Mouse (Mus musculus) spleen, adult 2 months (tissue): Measurements from ENCODE around the gene Cdk13. TPM values are rescaled to one million over a fixed set of nuclear protein-coding genes. Genes with fewer than 3 reads are reported as not detected.

Experiments used
- DNase-seq, 2 experiments: peaks; one replicate each; pipeline versions ENCODE4 v3.0.0 to v3.0.0-alpha.2; 2012 to 2021; ENCODE audit warnings: low spot score in 2 of 2, low read depth in 1 of 2
- H3K27ac ChIP-seq: fragments of 200-500 bp; 2 replicates; pipeline ENCODE4 v1.5.1; 2012; ENCODE audit warnings: low read length, inconsistent platforms; ENCODE audit not compliant: insufficient read depth
- H3K27me3 ChIP-seq: fragments of 200-500 bp; 2 replicates; pipeline ENCODE4 v1.6.1; 2012; ENCODE audit warnings: mild to moderate bottlenecking, moderate library complexity, low read length, inconsistent platforms; ENCODE audit not compliant: control insufficient read depth, insufficient read depth
- H3K36me3 ChIP-seq: fragments of 200-500 bp; 2 replicates; pipeline ENCODE4 v1.6.1; 2012; ENCODE audit warnings: mild to moderate bottlenecking, low read length, inconsistent platforms; ENCODE audit not compliant: control insufficient read depth, insufficient read depth
- H3K4me1 ChIP-seq: fragments of 200-500 bp; 2 replicates; pipeline ENCODE4 v1.6.1; 2011; ENCODE audit warnings: inconsistent platforms; ENCODE audit not compliant: control insufficient read depth, insufficient read depth, insufficient read length
- H3K4me3 ChIP-seq: fragments of 200-500 bp; 2 replicates; pipeline ENCODE4 v1.5.1; 2011; ENCODE audit warnings: mild to moderate bottlenecking, inconsistent platforms; ENCODE audit not compliant: insufficient read depth, insufficient read length; ENCODE audit errors: extremely low read depth
- CTCF ChIP-seq: fragments of 200-500 bp; IDR thresholded peaks from 2 replicates; pipeline ENCODE4 v1.5.1; 2011; ENCODE audit warnings: mild to moderate bottlenecking, inconsistent platforms; ENCODE audit not compliant: insufficient read depth, insufficient read length, insufficient replicate concordance; ENCODE audit errors: extremely low read depth
- POLR2A ChIP-seq: fragments of 200-500 bp; IDR thresholded peaks from 2 replicates; pipeline ENCODE4 v1.6.1; 2011; ENCODE audit warnings: low read depth, low read length, inconsistent platforms
- WGBS: fragments of 180-500 bp; shearing (Covaris S2); methylation state at CpG from one replicate; pipeline ENCODE4 v1.1.7; 2018; 5-methylcytosine and 5-hydroxymethylcytosine counted together
- polyA plus RNA-seq: library from polyadenylated mRNA; depleted of rRNA; stranded (reverse); fragments of >200 nt; gene quantifications from 2 replicates; pipeline ENCODE4 v1.2.3, GENCODE M21; 2012

Cdk13 gene
- polyA plus RNA-seq, 1 experiment, result 43.8 TPM

DNA sequence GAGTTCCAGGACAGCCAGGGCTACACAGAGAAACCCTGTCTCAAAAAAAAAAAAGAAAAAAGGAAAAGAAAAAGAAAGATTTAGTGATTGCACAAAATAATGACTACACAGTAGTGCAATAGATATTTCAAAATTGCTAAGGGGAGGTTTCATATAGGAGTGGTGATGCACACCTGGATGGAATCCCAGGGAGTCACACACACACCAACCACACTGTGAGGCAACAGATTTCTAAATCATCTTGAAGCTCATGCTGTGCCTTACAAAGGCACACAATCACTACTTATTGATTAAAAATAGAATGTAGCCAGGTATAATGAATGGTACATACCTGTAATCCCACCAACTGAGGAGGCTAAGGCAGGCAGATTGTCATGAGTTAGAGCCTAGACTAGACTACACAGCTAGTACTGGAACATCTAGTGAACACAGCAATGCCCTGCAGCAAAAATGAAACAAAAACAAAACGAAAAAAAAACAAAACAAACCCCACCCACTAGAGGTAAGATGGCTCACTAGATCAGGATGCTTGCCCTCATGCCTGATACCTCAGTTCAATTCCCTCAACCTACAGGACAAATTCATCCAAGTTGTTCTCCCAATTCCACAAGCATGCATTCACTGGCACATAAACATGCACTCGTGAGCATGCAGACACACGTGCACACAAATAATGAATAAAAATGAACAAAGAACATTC lies 9.0 kb downstream of the Cdk13 start:
- Histone ChIP-seq H3K4me3 (no peak overlapping the region), H3K27ac (no peak overlapping the region), H3K27me3 (no peaks in the 10 kb centered on the region), H3K36me3 (peaks cover 3% of the 10 kb centered on the region; the same call in 1 of the 2 replicates), H3K4me1 (peaks cover 8% of the 10 kb centered on the region)
- no peak for DNase-seq
- TF ChIP-seq POLR2A (no peak), CTCF (no peak)
- 86% methylated on average over 3 of the region's 3 CpGs for WGBS

- DNase-seq, result no peak
- 88% methylated on average over 5 of the region's 5 CpGs for WGBS
- peaks cover 2% of the 10 kb centered on the region for H3K4me1 ChIP-seq
- no peak overlapping the region for H3K27ac ChIP-seq
- H3K36me3 ChIP-seq, result no peaks in the 10 kb centered on the region; the same call in 1 of the 2 replicates
- no peak for TF ChIP-seq POLR2A
- no peak for TF ChIP-seq CTCF
- H3K27me3 ChIP-seq, result no peaks in the 10 kb centered on the region
- H3K4me3 ChIP-seq, result no peak overlapping the region
These were observed 21.3 kb downstream of the Cdk13 start for GRCm38 (mm10) chr13:17783643-17784042.

DNA sequence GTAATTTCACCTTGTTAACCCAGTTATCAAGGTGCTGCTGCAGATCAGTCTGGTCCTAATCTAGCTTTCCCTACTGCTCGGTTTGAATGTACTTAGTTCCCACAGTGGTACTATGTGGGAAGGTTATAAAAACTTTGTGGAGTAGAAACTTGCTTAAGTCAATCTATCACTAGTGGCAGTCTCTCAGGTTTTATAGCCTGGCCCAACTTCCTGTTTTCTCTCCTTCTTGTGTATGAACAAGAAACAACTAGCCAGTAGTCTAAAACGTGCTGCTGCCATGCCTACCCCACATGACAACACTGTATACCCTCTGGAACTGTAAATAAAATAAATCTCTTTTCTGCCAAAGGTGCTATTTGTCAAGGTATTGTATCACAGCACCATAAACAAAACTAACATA lies 25.0 kb downstream of the Cdk13 start:
- no peak for TF ChIP-seq POLR2A
- TF ChIP-seq CTCF, result no peak
- Histone ChIP-seq H3K27me3 (no peaks in the 10 kb centered on the region), H3K27ac (no peak overlapping the region), H3K4me1 (peaks cover 2% of the 10 kb centered on the region; the same call in 1 of the 2 replicates), H3K4me3 (no peak overlapping the region), H3K36me3 (no peaks in the 10 kb centered on the region; the same call in 1 of the 2 replicates)
- WGBS, result 36% methylated on average over 2 of the region's 2 CpGs
- no peak for DNase-seq

- peaks cover 9% of the 10 kb centered on the region for H3K36me3 ChIP-seq
- no peak for TF ChIP-seq POLR2A
- TF ChIP-seq CTCF, result no peak
- H3K4me3 ChIP-seq, result no peak overlapping the region
- no peaks in the 10 kb centered on the region for H3K27me3 ChIP-seq
- no peak for DNase-seq
- 95% methylated on average over 1 of the region's 1 CpGs for WGBS
- no peaks in the 10 kb centered on the region; the same call in none of the 2 replicates for H3K4me1 ChIP-seq
- no peak overlapping the region for H3K27ac ChIP-seq
These were observed 28.6 kb downstream of the Cdk13 start for GRCm38 (mm10) chr13:17776303-17776702.

- peaks cover 9% of the 10 kb centered on the region for H3K36me3 ChIP-seq
- no peak for DNase-seq
- no peak overlapping the region for H3K4me3 ChIP-seq
- H3K27me3 ChIP-seq, result no peaks in the 10 kb centered on the region
- H3K4me1 ChIP-seq, result no peaks in the 10 kb centered on the region; the same call in none of the 2 replicates
- TF ChIP-seq POLR2A, result no peak
- TF ChIP-seq CTCF, result no peak
- no peak overlapping the region for H3K27ac ChIP-seq
These were observed 29.5 kb downstream of the Cdk13 start for GRCm38 (mm10) chr13:17775364-17775763.

GRCm38 (mm10) chr13:17773112-17773511 lies 31.8 kb downstream of the Cdk13 start:
- Histone ChIP-seq H3K4me3 (no peak overlapping the region), H3K4me1 (no peaks in the 10 kb centered on the region; the same call in none of the 2 replicates), H3K27me3 (no peaks in the 10 kb centered on the region), H3K36me3 (peaks cover 9% of the 10 kb centered on the region), H3K27ac (no peak overlapping the region)
- DNase-seq, result no peak
- TF ChIP-seq POLR2A (no peak), CTCF (no peak)

DNA sequence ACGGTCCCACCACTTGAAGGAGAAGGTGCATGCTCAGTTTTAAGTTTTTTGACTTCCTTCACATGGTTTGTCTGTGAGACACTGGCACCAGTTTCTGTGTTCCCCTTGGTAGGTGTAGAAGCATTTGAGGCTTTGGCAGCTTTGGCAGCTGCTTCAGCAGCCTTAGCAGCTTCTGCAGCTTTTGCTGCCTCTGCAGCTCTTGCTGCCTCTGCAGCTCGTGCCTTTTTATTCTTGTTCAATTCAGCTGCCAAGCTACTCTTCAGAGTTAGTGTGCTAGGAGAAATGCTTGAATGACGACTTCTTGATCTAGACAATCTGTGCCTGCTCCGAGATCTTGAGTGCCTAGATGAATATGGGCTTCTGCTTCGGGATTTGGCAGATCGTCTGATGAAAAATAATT lies 32.3 kb downstream of the Cdk13 start:
- Histone ChIP-seq H3K4me1 (no peaks in the 10 kb centered on the region; the same call in none of the 2 replicates), H3K4me3 (no peak overlapping the region), H3K27me3 (no peaks in the 10 kb centered on the region), H3K27ac (no peak overlapping the region), H3K36me3 (peaks cover 9% of the 10 kb centered on the region)
- no peak for TF ChIP-seq CTCF
- TF ChIP-seq POLR2A, result no peak
- 89% methylated on average over 6 of the region's 6 CpGs for WGBS
- no peak for DNase-seq
